Mouse (Mus musculus): ENCODE data around the gene Zzef1.

Gene Zzef1

DNA sequence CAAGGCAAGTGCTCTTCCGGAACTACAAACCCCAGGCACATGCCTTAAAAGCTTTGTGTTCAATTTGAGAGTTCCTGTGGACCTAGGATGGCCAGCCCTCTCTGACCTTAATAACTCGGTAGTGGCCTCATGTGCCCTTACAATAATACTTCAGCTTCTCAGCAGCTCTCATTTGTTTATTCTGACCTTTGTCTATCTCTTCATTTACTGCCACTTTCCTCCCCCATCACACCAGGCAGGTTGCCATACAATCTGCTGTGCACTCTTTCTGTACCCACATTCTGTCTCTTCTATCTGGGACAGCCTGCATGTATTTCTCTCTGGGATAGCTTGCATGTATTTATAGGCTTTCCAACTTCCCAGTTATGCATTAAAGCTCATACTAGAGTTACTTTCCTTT, 10.5 kb downstream of the Zzef1 start:
- DNase-seq (ENCODE audit: low spot score) = no peak

DNA sequence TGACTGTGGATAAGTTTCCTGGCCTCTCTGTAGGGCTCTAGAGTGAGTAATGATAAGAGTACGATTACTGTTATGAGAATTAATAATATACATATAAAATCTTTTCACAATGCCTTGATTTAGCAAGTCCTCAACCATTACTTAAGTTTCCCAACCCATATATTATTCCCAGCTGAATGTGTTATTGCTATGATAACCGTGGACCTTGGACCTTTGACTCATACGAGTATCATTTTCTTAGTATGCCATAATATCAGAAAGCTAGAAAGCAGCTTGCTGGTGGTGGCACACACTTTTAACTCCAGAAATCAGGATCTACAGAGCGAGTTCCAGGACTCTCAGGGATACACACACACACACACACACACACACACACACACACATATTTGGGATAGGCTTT, 12.0 kb downstream of the Zzef1 start:
- no peak for DNase-seq (ENCODE audit: low spot score)

DNA sequence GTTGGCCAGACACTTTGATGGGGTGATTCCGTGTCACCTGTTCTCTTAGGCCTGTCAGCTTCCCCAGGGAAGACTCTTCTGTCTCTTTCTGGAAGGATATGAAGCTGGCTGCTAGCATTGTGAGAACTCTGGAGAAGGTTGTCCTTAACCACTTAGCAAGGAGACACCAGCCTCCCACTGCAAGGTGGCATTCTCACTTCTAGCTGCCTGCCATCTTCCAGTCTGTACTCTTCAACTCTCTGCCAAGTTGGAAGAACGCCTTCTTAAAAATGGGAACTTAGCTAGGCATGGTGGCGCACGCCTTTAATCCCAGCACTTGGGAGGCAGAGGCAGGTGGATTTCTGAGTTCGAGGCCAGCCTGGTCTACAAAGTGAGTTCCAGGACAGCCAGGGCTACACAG, 17.7 kb downstream of the Zzef1 start:
- DNase-seq (ENCODE audit: low spot score) = no peak

DNA sequence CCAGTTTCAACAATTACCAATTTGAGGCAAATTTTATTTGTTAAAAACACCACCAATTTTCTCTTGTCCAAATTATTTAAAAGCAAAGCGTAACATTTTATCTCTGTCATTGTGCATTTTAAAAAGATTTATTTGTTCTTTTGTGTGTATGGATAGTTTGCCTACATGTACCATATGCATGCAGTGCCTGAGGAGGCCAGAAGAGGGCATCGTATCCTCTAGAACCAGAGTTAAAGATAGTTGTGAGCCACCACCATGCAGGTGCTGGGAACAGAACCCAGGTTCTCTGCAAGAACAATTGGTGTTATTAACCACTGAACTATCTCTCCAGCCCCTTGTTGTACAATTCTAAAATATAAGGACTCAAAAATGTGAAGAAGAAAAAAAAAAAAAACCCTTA, 18.2 kb downstream of the Zzef1 start:
- no peak for DNase-seq (ENCODE audit: low spot score)

DNA sequence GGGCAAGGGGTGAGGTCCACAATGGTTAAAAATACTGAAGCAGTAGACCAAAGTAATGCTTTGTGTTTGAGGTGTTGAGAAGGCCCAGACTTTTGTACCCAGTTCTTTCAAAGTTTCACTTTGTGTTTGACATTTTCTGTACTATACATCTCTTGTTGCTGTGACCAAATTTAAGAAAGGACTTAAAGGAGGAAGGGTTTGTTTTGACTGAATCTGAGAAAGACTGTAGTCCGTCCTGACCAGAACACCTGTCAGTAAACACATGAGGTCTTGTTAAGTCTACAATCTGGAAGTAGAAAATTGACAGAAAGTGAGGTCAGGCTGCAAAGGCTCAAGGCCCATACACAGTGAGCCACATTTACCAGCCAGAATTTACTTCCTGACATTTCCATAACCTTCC, 20.8 kb downstream of the Zzef1 start:
- DNase-seq (ENCODE audit: low spot score) = no peak

DNA sequence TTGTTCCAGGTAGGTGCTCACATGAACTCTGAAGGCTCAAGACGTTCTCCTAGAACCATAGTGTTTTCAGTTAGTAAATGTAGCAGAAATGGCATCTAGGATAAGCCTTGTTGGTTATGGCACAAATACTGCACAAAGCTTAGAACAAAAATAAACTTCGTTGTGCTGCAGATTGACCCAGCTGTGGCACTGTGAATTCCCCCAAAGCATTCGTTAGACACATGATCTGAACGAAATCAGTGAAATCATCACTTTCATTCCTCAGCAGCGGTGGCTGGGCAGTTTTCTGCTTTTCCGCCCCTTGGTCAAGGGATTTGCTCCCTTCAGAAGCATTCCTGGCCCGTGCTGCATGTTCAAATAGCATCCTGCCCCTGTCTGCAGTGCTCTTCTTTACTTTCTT, 22.0 kb downstream of the Zzef1 start:
- DNase-seq (ENCODE audit: low spot score) = no peak

DNA sequence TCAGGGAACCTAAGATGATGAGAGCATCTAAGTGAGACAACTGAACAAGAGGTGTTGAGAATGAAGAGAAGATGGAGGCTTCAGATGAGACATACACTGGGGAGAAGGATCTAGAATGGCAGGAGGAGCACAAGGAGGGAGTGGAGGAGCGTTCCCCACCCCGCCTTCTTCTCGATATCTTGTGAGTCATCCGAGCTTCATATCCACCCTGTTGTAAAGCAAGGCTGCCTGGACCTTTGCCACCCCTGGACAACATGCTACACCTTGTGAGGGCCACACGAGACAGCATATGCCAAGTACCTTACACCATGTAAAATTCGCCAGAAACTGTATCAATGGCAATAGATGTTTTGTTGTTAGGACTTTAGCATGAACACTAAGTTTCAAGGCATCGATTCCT, 25.0 kb downstream of the Zzef1 start:
- DNase-seq (ENCODE audit: low spot score) = no peak

DNA sequence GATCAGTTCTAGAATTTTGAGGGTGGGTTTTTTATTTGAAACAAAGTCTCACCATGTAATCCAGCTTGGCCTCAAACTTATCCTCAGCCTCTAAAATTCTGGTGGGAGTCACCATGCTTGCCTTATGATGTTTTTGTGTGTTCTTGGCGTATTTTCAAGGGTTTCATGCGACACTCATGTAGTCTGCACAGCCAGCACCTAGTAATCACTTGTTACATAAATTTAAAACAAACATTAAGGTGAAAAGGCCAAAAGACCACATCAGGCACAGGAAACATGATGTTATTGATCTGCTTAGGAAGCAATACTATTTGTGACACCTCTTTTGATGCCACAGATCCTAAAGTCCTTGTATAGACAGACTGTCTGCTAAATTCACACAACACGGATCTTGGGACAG, 33.8 kb downstream of the Zzef1 start:
- DNase-seq (ENCODE audit: low spot score) = no peak

DNA sequence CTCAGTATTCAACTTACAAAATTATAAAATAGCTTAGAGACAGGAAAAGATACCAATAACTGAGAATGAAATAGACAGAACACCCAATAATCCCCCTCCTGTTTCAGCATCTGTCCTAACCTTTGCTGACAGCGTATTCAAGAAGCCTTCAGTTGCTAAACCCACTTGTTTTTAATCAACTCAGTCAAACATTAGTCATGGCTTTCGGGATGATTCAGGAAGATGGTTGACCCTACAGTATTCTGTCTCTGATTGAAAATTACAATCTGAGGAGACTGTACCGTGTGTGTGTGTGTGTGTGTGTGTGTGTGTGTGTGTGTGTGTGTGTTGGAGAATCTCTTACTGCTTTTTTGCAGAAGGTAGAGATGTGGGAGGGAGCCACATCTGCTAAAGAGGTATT, 46.7 kb downstream of the Zzef1 start:
- DNase-seq (ENCODE audit: low spot score) = no peak

DNA sequence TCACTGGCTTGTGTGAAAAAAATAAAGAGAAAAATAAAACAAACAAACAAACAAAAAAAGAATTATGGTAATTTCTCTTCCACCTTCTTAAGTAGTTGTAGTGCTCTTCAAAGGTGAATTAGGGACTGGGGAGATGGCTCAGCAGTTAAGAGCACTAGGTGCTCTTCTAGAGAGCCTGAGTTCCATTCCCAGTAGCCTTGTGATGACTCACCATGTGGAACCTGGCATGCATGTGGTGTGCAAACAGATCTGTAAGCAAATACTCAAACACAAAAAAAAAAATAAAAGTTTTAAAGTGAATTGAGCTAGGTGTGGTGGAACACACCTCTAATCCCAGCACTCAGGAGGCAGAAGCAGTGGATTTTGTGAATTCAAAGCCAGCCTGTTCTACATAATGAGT, 47.5 kb downstream of the Zzef1 start:
- no peak for DNase-seq (ENCODE audit: low spot score)

DNA sequence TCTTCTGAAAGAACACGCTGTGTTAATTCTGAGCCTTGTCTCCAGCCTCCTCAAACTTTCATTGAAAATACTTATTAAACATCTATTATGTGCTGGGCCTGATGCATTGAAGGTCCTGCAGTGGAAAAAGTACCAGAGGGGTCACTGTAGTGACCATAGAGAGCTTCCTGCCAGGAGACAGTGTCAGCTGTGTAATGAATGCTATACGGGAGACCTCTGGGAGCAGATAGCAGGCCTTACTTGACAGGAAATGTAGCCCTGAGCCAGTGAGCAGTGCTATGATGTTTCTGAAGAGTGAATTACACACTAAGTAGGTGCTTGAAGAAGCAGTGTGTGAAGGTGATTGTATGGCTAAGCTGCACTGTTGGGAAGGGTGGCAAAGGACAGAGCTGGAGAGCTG, 49.5 kb downstream of the Zzef1 start:
- no peak for DNase-seq (ENCODE audit: low spot score)

DNA sequence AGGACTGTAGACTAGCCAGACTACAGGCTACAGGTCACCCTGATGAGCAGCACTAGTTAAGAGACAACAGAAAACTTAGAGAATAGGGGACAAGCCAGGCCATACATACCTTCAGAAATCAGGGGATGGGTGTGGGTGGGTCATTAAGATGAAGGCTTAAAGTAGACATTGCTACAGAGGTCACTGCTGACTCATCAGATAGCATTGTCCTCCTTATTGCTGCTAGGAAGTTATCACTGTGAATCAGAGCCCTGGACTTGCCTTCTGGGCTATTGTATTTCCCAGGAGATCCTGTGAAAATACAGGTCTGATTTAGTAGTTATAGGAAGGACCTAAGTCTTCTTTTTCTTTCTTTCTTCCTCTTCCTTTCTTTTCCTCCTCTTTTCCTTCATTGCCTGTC, 50.7 kb downstream of the Zzef1 start:
- no peak for DNase-seq (ENCODE audit: low spot score)

DNA sequence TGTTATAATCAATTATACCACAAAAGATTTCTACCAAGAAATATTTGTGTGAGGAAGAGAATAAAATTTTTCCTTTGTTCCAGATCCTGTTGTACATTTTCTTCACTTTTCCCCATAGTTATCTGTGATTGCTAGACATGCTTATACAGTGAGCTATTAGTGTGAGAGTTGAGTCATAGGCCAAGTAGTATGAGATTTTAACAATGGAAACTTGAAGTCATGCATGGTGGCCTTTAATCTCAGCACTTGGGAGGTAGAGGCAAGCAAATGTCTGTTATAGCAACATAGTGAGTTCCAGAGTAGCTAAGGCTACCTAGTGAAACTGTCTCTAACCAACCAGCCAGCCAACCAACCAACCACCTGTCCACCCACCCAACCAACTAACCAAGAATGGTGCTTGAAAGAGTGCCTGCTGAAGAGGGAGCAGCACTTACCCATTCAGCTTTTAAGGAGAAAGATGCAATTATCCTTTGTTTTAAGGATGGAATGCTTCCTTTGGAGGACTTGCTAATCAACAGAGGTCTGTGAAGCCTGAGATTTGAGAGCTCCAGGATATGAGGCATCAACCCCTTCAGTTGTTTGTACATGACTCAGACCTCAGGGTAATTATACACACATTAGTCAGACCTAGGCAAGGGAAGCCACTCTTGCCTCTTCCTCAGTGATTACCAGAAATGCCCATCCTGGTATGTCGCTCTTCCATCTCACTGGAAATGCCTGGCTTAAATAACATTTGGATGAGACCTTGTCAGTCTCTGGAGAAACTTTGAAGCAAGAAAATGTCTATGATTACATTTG, 52.0 kb downstream of the Zzef1 start:
- DNase-seq (ENCODE audit: low spot score) = no peak

DNA sequence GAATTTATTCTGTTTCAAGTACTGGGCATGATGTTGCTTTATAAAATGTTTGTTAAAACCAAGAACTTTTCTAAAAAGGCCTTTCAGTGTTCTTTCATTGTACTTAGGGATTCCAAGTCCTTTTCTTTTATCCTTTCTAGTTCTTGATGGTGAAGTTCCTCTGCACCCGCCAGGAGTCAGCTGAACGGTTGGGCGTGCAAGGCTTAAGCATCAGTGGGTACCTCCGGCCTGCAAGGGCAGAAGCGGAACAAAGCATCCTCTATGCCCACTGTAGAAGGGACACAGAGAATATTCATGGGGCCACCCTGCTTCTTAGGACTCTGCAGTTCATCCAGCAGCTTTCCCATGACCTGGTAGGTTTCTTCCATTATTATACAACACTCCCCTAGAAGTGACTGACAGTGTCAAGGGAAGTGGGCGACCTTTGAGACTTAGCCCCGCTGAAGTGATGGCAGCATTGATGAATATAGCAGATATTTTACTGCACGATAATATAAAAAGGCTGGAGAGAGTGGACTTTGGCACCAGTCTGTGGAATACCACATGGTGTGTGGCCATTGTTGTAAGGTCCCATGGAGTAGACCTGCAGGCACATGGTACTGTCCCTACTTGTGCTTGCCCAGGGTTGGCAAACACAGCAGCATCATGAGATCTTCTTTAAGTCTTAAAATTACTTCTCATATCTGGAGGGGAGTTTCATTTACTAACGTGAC, 54.5 kb downstream of the Zzef1 start:
- DNase-seq (ENCODE audit: low spot score) = no peak

DNA sequence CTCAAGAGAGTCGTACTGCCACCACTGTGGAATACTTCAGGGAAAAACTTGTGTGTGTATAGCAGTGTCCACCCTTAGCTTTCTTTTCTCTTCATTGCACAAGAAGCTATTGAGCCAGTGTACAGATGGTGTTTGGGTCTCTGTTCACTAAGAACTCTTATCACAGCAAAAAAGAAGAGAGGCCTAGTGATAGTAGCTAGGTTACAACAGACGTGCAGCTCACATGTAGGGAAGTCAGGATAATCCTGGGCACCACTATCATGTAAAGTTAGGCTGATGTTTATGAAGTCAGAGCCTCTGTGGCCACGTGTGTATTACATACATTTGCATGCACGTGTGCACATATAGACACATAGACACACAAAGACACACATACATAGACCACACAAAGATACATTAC, 55.2 kb downstream of the Zzef1 start:
- no peak for DNase-seq (ENCODE audit: low spot score)

DNA sequence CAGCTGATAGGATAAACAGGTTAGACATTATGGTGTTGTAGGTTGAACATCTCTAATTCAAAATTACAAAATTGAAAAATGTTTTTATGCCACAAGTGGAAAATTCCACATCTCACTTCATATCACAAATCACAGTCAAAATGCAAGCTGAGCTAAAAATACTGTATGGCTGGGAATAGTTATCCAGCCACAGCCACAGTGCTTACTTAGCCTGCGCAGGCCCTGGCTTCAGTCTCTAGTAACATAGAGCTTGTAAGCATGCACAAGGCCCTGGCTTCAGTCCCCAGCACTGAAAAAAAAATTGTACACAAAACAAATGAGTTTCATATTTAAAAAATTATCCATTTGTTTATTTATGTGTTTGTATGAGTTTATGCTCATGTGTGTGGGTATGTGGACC, 56.1 kb downstream of the Zzef1 start:
- no peak for DNase-seq (ENCODE audit: low spot score)

DNA sequence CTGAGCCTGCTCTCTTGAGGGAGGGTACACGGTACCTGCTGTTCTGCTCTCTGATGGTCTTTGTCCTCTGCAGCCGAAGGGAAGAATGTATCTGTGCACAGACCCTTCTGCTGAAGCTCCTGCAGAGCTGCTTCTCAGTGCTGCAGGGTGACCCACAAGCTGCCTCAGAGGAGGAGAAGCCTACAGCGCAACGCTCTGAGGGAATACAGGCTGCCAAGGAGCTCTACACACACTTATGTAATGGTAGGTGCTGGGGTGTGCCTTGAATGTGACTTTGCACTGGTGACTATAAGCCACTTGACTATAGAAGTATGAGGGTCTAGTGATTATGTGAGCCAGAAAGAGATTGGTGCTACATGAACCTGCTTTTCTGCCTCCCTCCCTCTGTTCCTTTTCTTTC, 57.1 kb downstream of the Zzef1 start:
- DNase-seq (ENCODE audit: low spot score) = no peak

DNA sequence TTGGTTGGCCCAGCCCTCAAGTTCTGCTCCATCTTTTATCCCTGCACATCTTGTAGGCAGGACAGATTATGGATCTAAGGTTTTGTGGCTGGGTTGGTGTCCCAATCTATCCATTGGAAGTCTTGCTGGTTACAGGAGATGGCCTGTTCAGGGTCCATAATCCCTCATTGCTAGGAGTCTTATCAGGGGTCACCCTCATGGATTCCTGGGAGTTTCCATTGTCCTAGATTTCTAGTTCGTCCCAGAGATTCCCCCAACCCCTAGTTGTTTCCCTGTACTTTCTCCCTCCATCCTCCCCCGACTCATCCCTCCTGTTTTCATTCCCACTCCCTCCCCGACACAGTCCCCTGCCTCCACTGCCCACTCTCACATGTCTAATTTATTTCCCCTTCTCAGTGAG, 58.2 kb downstream of the Zzef1 start:
- no peak for DNase-seq (ENCODE audit: low spot score)

DNA sequence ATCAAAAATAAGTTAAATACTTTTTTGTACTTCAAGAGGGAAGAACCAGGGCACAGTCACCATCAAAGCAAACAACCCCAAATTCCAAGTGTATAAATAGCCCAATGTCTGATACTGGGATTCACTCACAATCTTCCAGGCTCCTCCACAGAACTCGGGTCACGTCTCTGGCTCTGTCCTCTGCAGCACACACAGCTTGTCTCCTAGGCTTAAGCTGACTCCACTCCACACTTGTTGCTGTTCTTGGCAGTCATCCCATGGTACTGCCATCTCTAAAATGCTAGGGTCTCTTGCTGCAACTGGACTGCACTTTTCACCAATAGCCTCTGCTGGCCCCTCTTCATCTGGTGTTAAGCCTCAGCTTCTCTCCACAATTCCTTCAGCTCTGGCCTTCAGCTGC, 60.7 kb downstream of the Zzef1 start:
- DNase-seq (ENCODE audit: low spot score) = no peak

DNA sequence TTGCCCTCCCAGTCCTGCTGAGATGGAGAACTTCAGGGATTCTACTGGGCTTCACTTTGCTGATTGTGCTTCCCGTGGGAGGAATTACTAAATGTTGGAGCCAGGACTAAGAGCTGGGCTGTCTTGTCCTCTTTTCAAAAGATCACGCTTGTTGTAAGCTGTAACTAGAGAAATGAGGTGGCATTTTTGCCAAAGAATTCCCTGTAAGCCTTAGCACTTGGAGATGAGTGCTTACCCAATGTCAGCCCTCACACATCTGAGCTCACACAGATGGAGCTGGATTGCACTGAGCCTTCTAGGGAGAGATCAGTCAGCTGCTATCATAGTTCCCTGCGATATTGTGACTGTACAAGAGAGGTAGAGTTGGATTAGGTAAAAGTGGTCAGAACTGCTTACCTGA, 65.2 kb downstream of the Zzef1 start:
- no peak for DNase-seq (ENCODE audit: low spot score)

DNA sequence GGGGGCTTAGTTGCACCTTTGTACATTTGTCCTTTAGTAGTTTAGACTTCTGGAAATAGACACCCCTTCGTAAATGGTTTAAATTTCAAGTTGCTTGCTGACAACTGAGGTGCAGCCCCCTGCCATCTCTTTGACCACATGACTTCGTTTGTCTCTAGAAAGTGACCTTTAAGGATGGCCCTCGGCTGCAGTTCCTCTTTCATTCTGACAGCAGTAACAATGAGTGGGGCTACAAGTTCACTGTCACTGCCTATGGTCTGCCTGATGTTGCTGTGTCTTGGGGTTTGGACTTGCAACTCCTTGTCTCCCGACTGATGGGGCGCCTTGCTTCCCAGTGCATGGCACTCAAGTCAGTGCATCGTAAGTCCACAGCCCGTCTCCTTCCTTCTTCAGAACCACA, 70.4 kb downstream of the Zzef1 start:
- no peak for DNase-seq (ENCODE audit: low spot score)

DNA sequence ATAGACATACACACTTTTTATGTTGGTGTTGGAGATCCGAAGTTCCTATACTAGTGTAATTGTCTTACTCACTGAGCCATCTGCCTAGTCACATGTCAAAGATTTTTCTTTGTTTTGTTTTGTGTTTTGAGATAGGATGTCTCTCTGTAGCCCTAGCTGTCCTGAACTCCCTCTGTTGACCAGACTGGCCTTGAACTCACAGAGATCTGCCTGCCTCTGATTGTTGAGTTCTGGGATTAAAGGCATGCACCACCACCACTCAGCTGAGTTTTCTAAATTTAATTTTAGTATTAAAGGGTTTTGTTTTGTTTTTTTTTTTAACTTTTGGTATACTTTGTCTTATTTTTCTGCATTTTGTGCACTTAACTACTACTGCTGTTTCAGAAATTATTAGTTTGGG, 76.0 kb downstream of the Zzef1 start:
- DNase-seq (ENCODE audit: low spot score) = no peak

DNA sequence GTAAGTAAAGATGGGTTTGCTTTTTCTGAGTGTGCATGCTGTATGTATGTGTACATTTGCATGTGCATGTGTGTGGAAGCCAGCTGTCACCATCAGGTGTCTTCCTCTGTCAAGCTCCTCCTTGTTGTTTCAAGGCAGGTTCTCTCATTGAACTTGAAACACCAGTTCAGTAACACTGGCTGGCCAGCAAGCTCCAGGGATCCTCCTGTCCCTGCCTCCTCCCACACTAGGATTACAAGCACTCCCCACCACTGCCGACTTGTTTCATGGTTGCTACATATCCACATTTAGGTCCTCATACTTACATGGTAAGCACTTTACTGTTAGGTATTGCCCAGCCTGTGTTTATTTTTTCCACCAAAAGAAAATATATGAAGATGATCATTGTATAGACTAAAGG, 96.6 kb downstream of the Zzef1 start:
- no peak for DNase-seq (ENCODE audit: low spot score)

DNA sequence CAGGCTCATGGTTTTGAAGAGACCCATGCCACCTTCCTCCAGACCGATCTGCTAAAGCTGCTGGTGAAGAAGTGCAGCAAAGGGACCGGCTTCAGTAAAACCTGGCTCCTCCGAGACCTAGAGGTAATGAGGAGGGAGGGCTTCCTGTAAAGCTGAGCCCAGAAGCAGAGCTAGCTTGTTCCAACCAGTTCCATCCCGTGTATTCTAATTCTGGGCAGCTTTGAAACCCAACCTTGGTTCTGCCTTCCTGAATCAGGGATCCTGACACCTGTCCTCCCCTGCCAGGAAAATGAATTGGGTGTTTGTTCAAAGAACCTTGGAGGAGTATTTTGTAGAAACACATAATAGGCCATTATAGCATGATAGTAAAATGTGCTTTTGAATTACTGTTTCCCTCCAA, 112.4 kb downstream of the Zzef1 start:
- DNase-seq (ENCODE audit: low spot score) = no peak
